Mouse (Mus musculus): ENCODE data around the gene Eea1. TPM values are rescaled to one million over a fixed set of nuclear protein-coding genes. Genes with fewer than 3 reads are reported as not detected.

Eea1 gene
- polyA plus RNA-seq, 1 experiment from 2014 or later: 11.6 TPM

- H3K36me3 ChIP-seq: no peaks in the 10 kb centered on the region
- H3K4me1 ChIP-seq (replicated peaks): no peaks in the 10 kb centered on the region
- H3K27me3 ChIP-seq: no peaks in the 10 kb centered on the region
- 85% methylated on average over 1 of the region's 1 CpGs for WGBS
- H3K4me2 ChIP-seq: no peak overlapping the region
- no peak for ATAC-seq (ENCODE audit: insufficient number of reproducible peaks, insufficient read depth, low FRiP score, low TSS enrichment, low read depth)
- H3K9me3 ChIP-seq: no peaks in the 10 kb centered on the region
- no peak overlapping the region for H3K4me3 ChIP-seq (replicated peaks)
- H3K27ac ChIP-seq: no peak overlapping the region
- H3K9ac ChIP-seq (replicated peaks): no peak overlapping the region
Measured at GRCm38 (mm10) chr10:95991176-95991575, 50.7 kb downstream of the Eea1 start.

DNA sequence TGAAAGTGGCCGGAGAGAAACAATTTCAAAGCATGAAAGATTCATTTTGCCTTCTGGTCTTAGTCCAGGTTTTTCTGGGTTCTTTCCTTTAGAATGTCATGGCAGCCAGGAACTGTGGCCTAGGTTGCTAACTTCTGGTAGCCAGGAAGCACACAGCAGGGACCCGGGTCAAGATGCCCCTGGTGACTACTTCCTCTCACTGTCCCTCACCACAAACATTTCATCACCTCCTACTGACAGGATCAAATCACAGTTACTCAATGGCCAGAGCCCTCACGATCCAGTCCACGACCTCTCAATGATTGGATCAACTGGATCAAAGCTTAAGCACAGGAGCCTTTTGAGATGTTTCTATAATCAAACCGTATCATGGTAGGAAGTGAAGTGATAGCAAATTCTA is 60.5 kb downstream of the Eea1 start:
- Histone ChIP-seq H3K27ac (no peak overlapping the region), H3K4me2 (no peak overlapping the region), H3K9me3 (no peaks in the 10 kb centered on the region), H3K27me3 (no peaks in the 10 kb centered on the region), H3K4me3 (replicated peaks) (no peak overlapping the region), H3K36me3 (no peaks in the 10 kb centered on the region; the same call in 1 of the 2 replicates), H3K9ac (replicated peaks) (no peak overlapping the region), H3K4me1 (replicated peaks) (no peaks in the 10 kb centered on the region)
- no peak for ATAC-seq (ENCODE audit: insufficient number of reproducible peaks, insufficient read depth, low FRiP score, low TSS enrichment, low read depth)
- 78% methylated on average over 5 of the region's 5 CpGs for WGBS

DNA sequence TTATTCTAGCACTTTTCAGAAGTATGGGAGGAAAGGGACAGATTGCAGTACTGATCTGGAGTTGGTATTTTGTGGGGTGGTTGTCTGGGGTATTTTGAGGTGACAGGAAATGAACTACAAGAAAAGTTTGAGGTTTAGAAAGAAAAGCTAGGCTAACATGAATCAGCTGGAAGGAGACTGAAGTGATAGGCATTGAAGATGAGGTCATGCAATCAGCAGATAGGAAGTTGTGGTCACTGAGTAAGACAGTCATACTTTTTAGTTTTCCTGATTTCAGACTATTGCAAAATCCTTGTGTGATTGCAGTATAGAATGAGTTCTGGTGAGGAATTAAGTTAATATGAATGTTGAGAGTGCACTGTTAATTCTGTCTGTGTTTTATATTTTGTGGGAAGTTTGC is 75.3 kb downstream of the Eea1 start:
- H3K27me3 ChIP-seq: no peaks in the 10 kb centered on the region
- no peak overlapping the region for H3K4me2 ChIP-seq
- no peak overlapping the region for H3K9ac ChIP-seq (replicated peaks)
- ATAC-seq (ENCODE audit: insufficient number of reproducible peaks, insufficient read depth, low FRiP score, low TSS enrichment, low read depth): no peak
- H3K4me1 ChIP-seq (replicated peaks): no peaks in the 10 kb centered on the region
- H3K4me3 ChIP-seq (replicated peaks): no peak overlapping the region
- H3K27ac ChIP-seq: no peak overlapping the region
- H3K9me3 ChIP-seq: no peaks in the 10 kb centered on the region
- peaks cover 20% of the 10 kb centered on the region for H3K36me3 ChIP-seq

GRCm38 (mm10) chr10:96017418-96017817 is 77.0 kb downstream of the Eea1 start:
- no peak overlapping the region for H3K27ac ChIP-seq
- 82% methylated on average over 2 of the region's 2 CpGs for WGBS
- H3K27me3 ChIP-seq: no peaks in the 10 kb centered on the region
- no peak for ATAC-seq (ENCODE audit: insufficient number of reproducible peaks, insufficient read depth, low FRiP score, low TSS enrichment, low read depth)
- peaks cover 14% of the 10 kb centered on the region; the same call in 1 of the 2 replicates for H3K36me3 ChIP-seq
- H3K4me2 ChIP-seq: no peak overlapping the region
- H3K4me1 ChIP-seq (replicated peaks): no peaks in the 10 kb centered on the region
- no peaks in the 10 kb centered on the region for H3K9me3 ChIP-seq
- H3K4me3 ChIP-seq (replicated peaks): no peak overlapping the region
- H3K9ac ChIP-seq (replicated peaks): no peak overlapping the region

- no peak for ATAC-seq (ENCODE audit: insufficient number of reproducible peaks, insufficient read depth, low FRiP score, low TSS enrichment, low read depth)
- no peak overlapping the region for H3K4me2 ChIP-seq
- H3K36me3 ChIP-seq: peaks cover 2% of the 10 kb centered on the region; the same call in 1 of the 2 replicates
- H3K27me3 ChIP-seq: no peaks in the 10 kb centered on the region
- no peak overlapping the region for H3K9ac ChIP-seq (replicated peaks)
- no peaks in the 10 kb centered on the region for H3K9me3 ChIP-seq
- WGBS: 47% methylated on average over 10 of the region's 10 CpGs
- H3K4me3 ChIP-seq (replicated peaks): no peak overlapping the region
- H3K27ac ChIP-seq: no peak overlapping the region
- no peaks in the 10 kb centered on the region for H3K4me1 ChIP-seq (replicated peaks)
Measured at GRCm38 (mm10) chr10:96033356-96033984, 93.0 kb downstream of the Eea1 start.

DNA sequence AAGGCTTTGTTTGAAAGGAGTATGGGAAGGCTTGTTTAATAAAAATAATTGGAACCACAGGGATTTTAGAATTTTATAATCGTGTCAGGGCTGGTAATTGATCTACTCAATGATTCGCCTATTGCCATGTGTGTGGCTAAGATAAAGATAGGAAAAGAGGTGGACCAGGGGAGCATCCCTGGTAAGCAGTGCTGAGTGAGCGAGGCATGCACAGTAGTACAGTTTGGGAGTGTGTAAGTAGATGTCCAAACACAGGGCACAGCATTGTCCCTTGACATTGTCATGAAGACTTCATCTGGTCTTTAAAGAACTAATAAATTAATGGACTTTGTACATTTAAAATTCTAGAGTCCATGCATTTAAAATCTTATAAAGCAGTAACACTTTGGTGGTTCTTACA is 93.7 kb downstream of the Eea1 start:
- Histone ChIP-seq H3K9me3 (no peaks in the 10 kb centered on the region), H3K36me3 (peaks cover 2% of the 10 kb centered on the region; the same call in 1 of the 2 replicates), H3K27ac (no peak overlapping the region), H3K4me3 (replicated peaks) (no peak overlapping the region), H3K27me3 (no peaks in the 10 kb centered on the region), H3K9ac (replicated peaks) (no peak overlapping the region), H3K4me1 (replicated peaks) (no peaks in the 10 kb centered on the region), H3K4me2 (no peak overlapping the region)
- ATAC-seq (ENCODE audit: insufficient number of reproducible peaks, insufficient read depth, low FRiP score, low TSS enrichment, low read depth): no peak
- 80% methylated on average over 3 of the region's 3 CpGs for WGBS

DNA sequence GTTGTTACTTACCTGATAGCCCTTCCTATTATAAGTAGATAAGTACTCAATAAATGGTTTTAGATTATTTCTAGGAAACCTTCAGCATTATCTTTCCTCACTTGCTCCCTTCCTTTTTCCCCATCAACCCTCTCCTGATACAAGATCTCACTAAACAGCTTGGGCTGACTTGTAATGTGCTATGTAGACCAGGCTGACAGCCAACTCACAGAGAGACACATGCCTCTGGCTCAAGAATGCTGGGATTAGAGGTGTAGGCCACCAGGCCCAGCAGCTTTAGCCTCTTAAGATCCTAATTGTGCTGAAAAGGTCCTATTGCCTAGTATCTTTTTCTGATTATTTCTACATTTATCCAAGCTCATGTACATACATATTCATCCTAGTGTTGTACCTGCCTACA is 95.5 kb downstream of the Eea1 start:
- Histone ChIP-seq H3K4me1 (replicated peaks) (no peaks in the 10 kb centered on the region), H3K27me3 (no peaks in the 10 kb centered on the region), H3K9ac (replicated peaks) (no peak overlapping the region), H3K4me2 (no peak overlapping the region), H3K27ac (no peak overlapping the region), H3K9me3 (no peaks in the 10 kb centered on the region), H3K36me3 (peaks cover 6% of the 10 kb centered on the region; the same call in 1 of the 2 replicates), H3K4me3 (replicated peaks) (no peak overlapping the region)
- ATAC-seq (ENCODE audit: insufficient number of reproducible peaks, insufficient read depth, low FRiP score, low TSS enrichment, low read depth): no peak

DNA sequence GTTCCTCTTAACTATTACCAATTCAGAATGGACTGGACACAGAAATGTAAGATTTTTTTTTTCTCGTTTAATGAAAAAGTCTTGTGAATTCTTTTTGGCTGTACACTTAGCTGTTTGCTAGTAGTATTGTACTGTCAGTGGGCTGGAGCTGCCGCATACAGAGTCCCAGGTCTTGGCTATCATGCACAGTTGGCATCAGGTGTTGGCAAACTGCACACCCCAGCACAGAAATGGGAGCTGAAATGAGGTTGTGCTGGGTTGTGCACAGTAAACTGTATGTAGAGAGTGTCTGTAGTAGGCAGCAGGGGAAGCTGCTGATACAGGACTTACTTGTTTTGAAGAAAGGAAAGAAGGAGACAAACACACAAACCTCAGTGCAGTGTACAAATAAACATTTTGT is 103.8 kb downstream of the Eea1 start:
- H3K27me3 ChIP-seq: no peaks in the 10 kb centered on the region
- H3K9me3 ChIP-seq: no peaks in the 10 kb centered on the region
- H3K4me3 ChIP-seq (replicated peaks): no peak overlapping the region
- WGBS: 88% methylated on average over 2 of the region's 2 CpGs
- no peak overlapping the region for H3K9ac ChIP-seq (replicated peaks)
- ATAC-seq (ENCODE audit: insufficient number of reproducible peaks, insufficient read depth, low FRiP score, low TSS enrichment, low read depth): no peak
- no peak overlapping the region for H3K27ac ChIP-seq
- peaks cover 8% of the 10 kb centered on the region; the same call in 1 of the 2 replicates for H3K36me3 ChIP-seq
- H3K4me2 ChIP-seq: no peak overlapping the region
- peaks cover 3% of the 10 kb centered on the region; the same call in 1 of the 2 replicates for H3K4me1 ChIP-seq (replicated peaks)

GRCm38 (mm10) chr10:96047960-96048536 is 107.6 kb downstream of the Eea1 start:
- H3K27ac ChIP-seq: no peak overlapping the region
- WGBS: 46% methylated on average over 9 of the region's 9 CpGs

DNA sequence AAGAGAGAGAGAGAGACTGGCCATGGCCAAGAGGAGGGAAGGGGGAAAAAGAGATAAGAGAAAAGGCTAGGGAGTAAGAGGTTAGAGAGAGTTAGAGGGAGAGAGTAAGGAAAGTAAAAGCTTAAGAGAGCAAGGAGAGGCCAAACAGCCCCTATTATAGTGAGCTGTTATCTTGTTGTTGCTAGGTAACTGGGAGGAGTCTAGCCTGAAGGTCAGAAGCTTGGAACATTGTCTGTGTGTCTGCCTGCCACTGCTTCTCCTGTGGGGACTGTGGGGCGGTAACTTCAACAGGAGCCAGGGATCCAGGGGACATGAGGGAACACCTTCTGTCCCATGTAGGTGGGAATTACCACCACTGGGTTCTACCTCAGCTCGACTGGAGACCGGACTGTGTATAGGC is 108.1 kb downstream of the Eea1 start:
- no peaks in the 10 kb centered on the region for H3K36me3 ChIP-seq
- H3K4me1 ChIP-seq (replicated peaks): peaks cover 3% of the 10 kb centered on the region; the same call in 1 of the 2 replicates
- H3K27ac ChIP-seq: no peak overlapping the region
- H3K4me3 ChIP-seq (replicated peaks): no peak overlapping the region
- H3K4me2 ChIP-seq: no peak overlapping the region
- no peaks in the 10 kb centered on the region for H3K27me3 ChIP-seq
- ATAC-seq (ENCODE audit: insufficient number of reproducible peaks, insufficient read depth, low FRiP score, low TSS enrichment, low read depth): no peak
- no peaks in the 10 kb centered on the region for H3K9me3 ChIP-seq
- no peak overlapping the region for H3K9ac ChIP-seq (replicated peaks)
- 88% methylated on average over 3 of the region's 3 CpGs for WGBS

More at GRCm38 (mm10) chr10:96047960-96048536, 107.6 kb downstream of the Eea1 start:
- no peaks in the 10 kb centered on the region for H3K27me3 ChIP-seq
- H3K36me3 ChIP-seq: no peaks in the 10 kb centered on the region
- no peak overlapping the region for H3K4me2 ChIP-seq
- H3K4me1 ChIP-seq (replicated peaks): peaks cover 3% of the 10 kb centered on the region; the same call in 1 of the 2 replicates
- no peaks in the 10 kb centered on the region for H3K9me3 ChIP-seq
- H3K4me3 ChIP-seq (replicated peaks): no peak overlapping the region
- H3K9ac ChIP-seq (replicated peaks): no peak overlapping the region
- ATAC-seq (ENCODE audit: insufficient number of reproducible peaks, insufficient read depth, low FRiP score, low TSS enrichment, low read depth): no peak

DNA sequence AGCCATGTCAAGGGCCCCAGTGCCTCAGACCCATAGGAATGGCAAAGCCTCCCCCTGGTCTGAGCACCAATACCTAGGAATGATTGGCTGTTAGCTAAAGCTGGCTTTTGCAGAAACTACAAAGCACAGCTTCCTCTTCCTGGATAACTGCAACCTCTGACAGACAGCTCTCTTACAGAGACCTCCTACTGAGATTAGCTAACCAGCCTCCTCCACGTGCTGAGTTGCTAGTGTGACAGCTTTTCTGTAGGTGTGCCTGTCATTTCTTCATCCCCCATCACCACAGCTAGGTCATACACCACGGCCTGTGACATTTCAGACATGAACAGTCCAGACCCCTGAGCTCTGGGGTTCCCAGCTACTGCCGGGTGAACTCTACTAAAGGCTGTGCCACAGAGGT is 126.9 kb downstream of the Eea1 start:
- no peak for ATAC-seq (ENCODE audit: insufficient number of reproducible peaks, insufficient read depth, low FRiP score, low TSS enrichment, low read depth)
- WGBS: 53% methylated on average over 3 of the region's 3 CpGs
- Histone ChIP-seq H3K9ac (replicated peaks) (no peak overlapping the region), H3K4me1 (replicated peaks) (no peaks in the 10 kb centered on the region), H3K27me3 (no peaks in the 10 kb centered on the region), H3K27ac (no peak overlapping the region), H3K36me3 (no peaks in the 10 kb centered on the region), H3K4me3 (replicated peaks) (no peak overlapping the region), H3K4me2 (no peak overlapping the region), H3K9me3 (no peaks in the 10 kb centered on the region)

GRCm38 (mm10) chr10:96074386-96074785 is 133.9 kb downstream of the Eea1 start:
- WGBS: 92% methylated on average over 7 of the region's 7 CpGs
- no peaks in the 10 kb centered on the region for H3K9me3 ChIP-seq
- peaks cover 5% of the 10 kb centered on the region for H3K4me1 ChIP-seq (replicated peaks)
- H3K9ac ChIP-seq (replicated peaks): no peak overlapping the region
- no peaks in the 10 kb centered on the region for H3K27me3 ChIP-seq
- ATAC-seq (ENCODE audit: insufficient number of reproducible peaks, insufficient read depth, low FRiP score, low TSS enrichment, low read depth): no peak
- H3K27ac ChIP-seq: no peak overlapping the region
- no peak overlapping the region for H3K4me2 ChIP-seq
- H3K4me3 ChIP-seq (replicated peaks): no peak overlapping the region
- no peaks in the 10 kb centered on the region for H3K36me3 ChIP-seq

All from limb, embryonic 12.5 days (tissue).